Mouse (Mus musculus): ENCODE measurements around the gene Coro2b. TPM values are rescaled to one million over a fixed set of nuclear protein-coding genes. Genes with fewer than 3 reads are reported as not detected.

Gene Coro2b
- polyA plus RNA-seq, 2 experiments, result 0.57 to 1.1 TPM

DNA sequence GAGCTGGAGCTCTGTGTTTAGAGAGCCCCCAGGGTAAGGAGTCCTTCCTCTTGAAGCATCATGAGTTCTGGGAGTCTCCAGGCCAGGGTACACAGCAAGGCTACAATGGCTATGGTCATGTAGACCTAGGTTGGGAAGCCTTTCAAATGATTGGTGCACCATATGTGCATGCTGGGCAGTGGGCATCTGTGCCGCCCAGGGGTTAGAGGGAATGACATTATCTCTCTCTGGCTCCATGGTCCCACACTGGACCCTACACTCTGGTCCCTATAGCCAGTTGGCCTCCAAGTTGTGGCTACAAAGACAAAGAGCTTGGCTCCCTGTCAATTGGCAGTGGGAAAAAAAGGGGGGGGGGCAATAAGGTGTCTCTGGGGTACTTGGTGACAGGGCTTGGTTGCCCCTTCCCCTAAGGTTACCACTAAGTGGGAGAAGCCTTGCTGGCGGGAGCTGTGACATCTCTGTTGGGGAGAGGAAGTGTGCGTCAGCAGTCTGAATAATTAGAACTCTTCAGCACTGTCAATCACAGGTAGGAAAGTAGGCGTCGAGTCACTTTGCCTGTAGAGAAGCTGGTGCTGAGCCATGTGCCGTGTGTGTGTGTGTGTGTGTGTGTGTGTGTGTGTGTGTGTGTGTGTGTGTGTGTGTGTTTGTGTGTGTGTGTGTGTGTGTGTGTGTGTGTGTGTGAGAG, 44.4 kb downstream of the Coro2b start:
- no peaks in the 10 kb centered on the region for H3K27me3 ChIP-seq (ENCODE audit: control insufficient read depth, insufficient read depth, low read length)
- H3K36me3 ChIP-seq (replicated peaks; ENCODE audit: control insufficient read depth, insufficient read depth, low read depth), result no peaks in the 10 kb centered on the region
- TF ChIP-seq EP300 (IDR thresholded peaks at IDR 0.05; ENCODE audit: low read depth), result no peak
- TF ChIP-seq CTCF (IDR thresholded peaks at IDR 0.05; ENCODE audit: low read depth), result no peak
- H3K9me3 ChIP-seq (ENCODE audit: control insufficient read depth, low read length), result no peaks in the 10 kb centered on the region
- no peak for DNase-seq (ENCODE audit: low read depth in 3 of 3, low spot score in 3 of 3)
- no peak overlapping the region for H3K4me2 ChIP-seq (ENCODE audit: low read depth)
- no peak overlapping the region for H3K4me3 ChIP-seq (ENCODE audit: insufficient read depth in 1 of 2, low read depth in 2 of 2, low read length in 2 of 2)
- ATAC-seq (ENCODE audit: insufficient read depth), result no peak
- peaks cover 3 to 8% of the 10 kb centered on the region in 2 experiments; a peak in 3 of 4 replicates for H3K4me1 ChIP-seq (replicated peaks; ENCODE audit: control insufficient read depth in 2 of 2, insufficient read depth in 2 of 2, low read length in 1 of 2)
- H3K27ac ChIP-seq, result no peak overlapping the region
- WGBS (ENCODE audit: insufficient replicate concordance), result 33% methylated on average over 6 of the region's 6 CpGs
- no peak overlapping the region for H3K9ac ChIP-seq (replicated peaks)

DNA sequence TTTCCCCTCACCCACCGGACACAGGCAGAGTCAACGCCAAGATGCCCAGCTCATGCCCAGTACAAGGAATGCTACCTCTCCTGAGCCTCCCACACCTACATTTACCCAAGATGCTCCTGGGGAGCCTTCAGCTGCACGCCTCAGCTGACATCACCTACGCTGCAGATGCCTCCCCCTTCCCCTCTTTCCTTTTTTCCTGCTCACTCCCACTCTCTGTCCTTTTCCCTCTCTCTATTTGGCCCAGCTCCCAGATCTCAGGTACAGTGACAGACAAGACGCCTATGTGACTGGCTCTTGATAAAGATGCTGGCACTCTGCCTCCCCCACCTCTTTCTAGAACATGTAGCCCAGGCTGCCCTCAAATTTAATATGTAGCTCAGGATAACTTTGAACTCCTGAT, 45.2 kb downstream of the Coro2b start:
- Histone ChIP-seq H3K4me2 (ENCODE audit: low read depth) (no peak overlapping the region), H3K27ac (no peak overlapping the region), H3K9ac (replicated peaks) (no peak overlapping the region), H3K9me3 (ENCODE audit: control insufficient read depth, low read length) (no peaks in the 10 kb centered on the region), H3K4me1 (replicated peaks; ENCODE audit: control insufficient read depth in 2 of 2, insufficient read depth in 2 of 2, low read length in 1 of 2) (peaks cover 3 to 8% of the 10 kb centered on the region in 2 experiments; a peak in 3 of 4 replicates), H3K36me3 (replicated peaks; ENCODE audit: control insufficient read depth, insufficient read depth, low read depth) (no peaks in the 10 kb centered on the region), H3K27me3 (ENCODE audit: control insufficient read depth, insufficient read depth, low read length) (no peaks in the 10 kb centered on the region), H3K4me3 (ENCODE audit: insufficient read depth in 1 of 2, low read depth in 2 of 2, low read length in 2 of 2) (no peak overlapping the region)
- ATAC-seq (ENCODE audit: insufficient read depth) (no peak), DNase-seq (ENCODE audit: low read depth in 3 of 3, low spot score in 3 of 3) (no peak)
- TF ChIP-seq CTCF (IDR thresholded peaks at IDR 0.05; ENCODE audit: low read depth), result no peak
- TF ChIP-seq EP300 (IDR thresholded peaks at IDR 0.05; ENCODE audit: low read depth), result no peak
- WGBS (ENCODE audit: insufficient replicate concordance), result 75% methylated on average over 5 of the region's 5 CpGs

DNA sequence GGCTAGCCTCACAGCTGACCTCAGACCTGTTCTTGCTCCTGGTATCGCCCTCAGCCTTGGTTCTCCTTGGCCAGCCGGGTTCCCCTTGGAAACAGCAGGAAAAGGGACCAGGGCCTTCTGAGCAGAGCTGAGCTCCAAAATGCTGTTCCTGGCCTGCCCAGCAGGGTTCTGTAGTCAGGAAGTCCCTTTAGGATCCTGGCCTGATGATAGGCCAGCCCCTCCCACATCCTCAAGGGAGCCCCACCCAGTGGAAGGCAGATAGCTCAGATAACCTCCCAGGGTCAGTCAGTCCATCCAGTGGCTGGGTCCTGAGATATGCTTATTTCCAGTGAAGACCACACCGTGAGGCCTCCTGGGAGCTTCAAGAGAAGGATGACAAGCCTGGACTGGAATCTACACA, 45.7 kb downstream of the Coro2b start:
- Histone ChIP-seq H3K36me3 (replicated peaks; ENCODE audit: control insufficient read depth, insufficient read depth, low read depth) (no peaks in the 10 kb centered on the region), H3K4me3 (ENCODE audit: insufficient read depth in 1 of 2, low read depth in 2 of 2, low read length in 2 of 2) (no peak overlapping the region), H3K9ac (replicated peaks) (no peak overlapping the region), H3K27me3 (ENCODE audit: control insufficient read depth, insufficient read depth, low read length) (no peaks in the 10 kb centered on the region), H3K4me1 (replicated peaks; ENCODE audit: control insufficient read depth in 2 of 2, insufficient read depth in 2 of 2, low read length in 1 of 2) (peaks cover 3 to 8% of the 10 kb centered on the region in 2 experiments; a peak in 3 of 4 replicates), H3K9me3 (ENCODE audit: control insufficient read depth, low read length) (no peaks in the 10 kb centered on the region), H3K4me2 (ENCODE audit: low read depth) (no peak overlapping the region), H3K27ac (no peak overlapping the region)
- 22% methylated on average over 3 of the region's 3 CpGs for WGBS (ENCODE audit: insufficient replicate concordance)
- DNase-seq (ENCODE audit: low read depth in 3 of 3, low spot score in 3 of 3) (peak; percentile 26 to 46 (median 41)), ATAC-seq (ENCODE audit: insufficient read depth) (peak; percentile 70)
- TF ChIP-seq EP300 (IDR thresholded peaks at IDR 0.05; ENCODE audit: low read depth) (no peak), CTCF (IDR thresholded peaks at IDR 0.05; ENCODE audit: low read depth) (peak; percentile 47)

DNA sequence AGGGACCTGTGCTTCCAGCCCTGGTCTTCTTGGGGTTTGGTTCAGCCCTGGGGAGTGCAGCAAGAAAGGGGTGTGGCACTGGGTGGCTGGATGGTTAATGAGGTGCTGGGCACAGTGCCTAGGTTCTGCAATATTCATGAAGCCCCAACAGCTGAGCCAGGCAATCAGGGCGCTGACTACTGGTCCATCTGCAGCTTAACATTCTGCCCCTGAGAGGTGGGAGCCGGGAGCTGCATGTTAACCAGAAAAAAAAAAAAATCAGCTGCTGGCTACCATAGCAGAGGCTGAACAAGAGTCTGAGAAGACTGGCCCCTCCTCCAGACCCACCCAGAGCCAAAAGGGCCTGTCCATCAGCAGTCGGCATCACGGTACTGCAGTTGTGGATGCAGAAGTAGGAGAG, 52.7 kb downstream of the Coro2b start:
- H3K27ac ChIP-seq, result no peak overlapping the region
- H3K4me3 ChIP-seq (ENCODE audit: insufficient read depth in 1 of 2, low read depth in 2 of 2, low read length in 2 of 2), result no peak overlapping the region
- H3K4me2 ChIP-seq (ENCODE audit: low read depth), result no peak overlapping the region
- 55% methylated on average over 4 of the region's 4 CpGs for WGBS (ENCODE audit: insufficient replicate concordance)
- no peaks in the 10 kb centered on the region for H3K4me1 ChIP-seq (replicated peaks; ENCODE audit: control insufficient read depth in 2 of 2, insufficient read depth in 2 of 2, low read length in 1 of 2)
- no peak overlapping the region for H3K9ac ChIP-seq (replicated peaks)
- TF ChIP-seq CTCF (IDR thresholded peaks at IDR 0.05; ENCODE audit: low read depth) (no peak), EP300 (IDR thresholded peaks at IDR 0.05; ENCODE audit: low read depth) (no peak)
- no peak for DNase-seq (ENCODE audit: low read depth in 3 of 3, low spot score in 3 of 3)
- H3K27me3 ChIP-seq (ENCODE audit: control insufficient read depth, insufficient read depth, low read length), result no peaks in the 10 kb centered on the region
- no peaks in the 10 kb centered on the region for H3K36me3 ChIP-seq (replicated peaks; ENCODE audit: control insufficient read depth, insufficient read depth, low read depth)
- ATAC-seq (ENCODE audit: insufficient read depth), result no peak
- no peaks in the 10 kb centered on the region for H3K9me3 ChIP-seq (ENCODE audit: control insufficient read depth, low read length)

DNA sequence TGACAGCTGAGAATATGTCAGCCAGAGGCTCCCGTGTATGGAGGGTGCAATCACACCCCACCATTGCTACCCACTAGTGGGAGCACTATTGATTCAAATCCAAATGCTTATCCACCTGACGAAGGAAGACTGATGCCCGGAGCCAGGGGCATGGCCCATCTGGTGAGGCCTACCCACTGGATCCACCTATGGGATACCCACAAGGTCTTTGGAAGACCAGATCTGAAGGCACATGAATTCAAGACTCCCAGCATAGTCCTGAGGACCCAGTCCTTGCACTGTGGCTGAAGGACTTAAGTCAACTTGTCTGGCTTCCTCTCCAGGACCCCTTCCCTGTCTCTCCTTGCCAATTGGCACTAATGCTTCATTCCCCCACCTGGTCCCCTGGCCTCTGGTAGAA, 54.1 kb downstream of the Coro2b start:
- Histone ChIP-seq H3K27me3 (ENCODE audit: control insufficient read depth, insufficient read depth, low read length) (no peaks in the 10 kb centered on the region), H3K9me3 (ENCODE audit: control insufficient read depth, low read length) (no peaks in the 10 kb centered on the region), H3K4me1 (replicated peaks; ENCODE audit: control insufficient read depth in 2 of 2, insufficient read depth in 2 of 2, low read length in 1 of 2) (no peaks in the 10 kb centered on the region), H3K27ac (no peak overlapping the region), H3K4me2 (ENCODE audit: low read depth) (no peak overlapping the region), H3K9ac (replicated peaks) (no peak overlapping the region), H3K4me3 (ENCODE audit: insufficient read depth in 1 of 2, low read depth in 2 of 2, low read length in 2 of 2) (no peak overlapping the region), H3K36me3 (replicated peaks; ENCODE audit: control insufficient read depth, insufficient read depth, low read depth) (no peaks in the 10 kb centered on the region)
- TF ChIP-seq EP300 (IDR thresholded peaks at IDR 0.05; ENCODE audit: low read depth) (no peak), CTCF (IDR thresholded peaks at IDR 0.05; ENCODE audit: low read depth) (no peak)
- 52% methylated on average over 3 of the region's 3 CpGs for WGBS (ENCODE audit: insufficient replicate concordance)
- no peak for DNase-seq (ENCODE audit: low read depth in 3 of 3, low spot score in 3 of 3)
- ATAC-seq (ENCODE audit: insufficient read depth), result no peak

Measured in liver, embryonic 14.5 days (tissue).